Mouse (Mus musculus): ENCODE data around the gene Agmat. TPM values are rescaled to one million over a fixed set of nuclear protein-coding genes. Genes with fewer than 3 reads are reported as not detected.
"Not testable (repeated sequence)": the region's sequence is repeated elsewhere in the genome, so short reads cannot be mapped to it uniquely, and the experiment has no call there.

Agmat gene
- total RNA-seq, 4 experiments from 2014 or later = 1.2 to 3.1 (median 1.8) TPM

DNA sequence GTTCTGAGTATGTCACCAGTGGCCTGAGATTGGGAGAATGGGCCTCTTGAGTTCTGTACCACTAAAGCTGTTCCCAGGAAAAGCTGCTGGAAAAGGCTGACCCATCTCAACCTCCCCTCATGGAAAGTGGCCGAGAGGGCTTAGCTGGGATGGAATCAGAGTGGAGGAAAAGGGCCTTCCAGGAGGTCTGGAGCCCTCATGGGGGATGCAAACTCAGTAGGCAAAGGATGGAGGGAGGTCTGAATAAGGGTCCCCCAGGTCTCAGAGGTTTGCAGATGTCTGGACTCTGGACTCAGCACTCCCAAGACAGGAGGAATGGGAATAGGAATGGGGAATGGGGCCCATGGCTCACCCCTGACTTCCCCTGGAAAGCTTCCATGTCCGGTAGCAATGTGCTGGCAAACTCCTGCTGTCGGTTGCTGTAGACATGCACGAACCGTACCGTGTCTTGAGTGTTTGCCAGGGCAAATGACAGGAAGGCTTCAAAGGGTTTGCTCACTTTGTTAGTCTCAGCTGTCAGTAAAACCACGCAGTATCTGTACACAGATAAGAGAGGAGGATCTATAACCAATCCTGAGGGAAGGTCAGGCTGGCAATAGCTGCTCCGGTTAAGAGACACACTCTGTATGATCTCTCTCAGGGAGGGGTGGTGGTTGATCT is 23.2 kb downstream of the Agmat start:
- DNase-seq (ENCODE audit: low spot score in 2 of 2) = no peak

DNA sequence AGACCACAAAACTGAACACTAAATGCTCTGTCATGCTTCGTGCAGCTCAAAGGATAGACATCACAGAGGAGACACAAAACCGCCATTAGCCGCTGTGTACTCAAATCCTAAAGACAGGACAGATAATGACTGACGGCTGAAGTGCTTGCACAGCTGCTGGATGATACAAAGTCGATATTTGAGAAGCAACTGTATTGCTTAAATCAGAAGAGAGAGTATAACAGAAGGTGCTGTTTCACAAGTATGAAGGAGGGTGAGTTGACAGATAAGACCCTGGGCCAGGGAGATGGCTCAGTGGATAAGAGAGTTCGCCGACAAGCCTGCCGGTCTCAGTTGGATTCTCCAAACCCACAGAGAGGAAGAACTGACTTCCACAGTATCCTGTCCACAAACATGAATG is 25.4 kb downstream of the Agmat start:
- DNase-seq (ENCODE audit: low spot score in 2 of 2) = no peak

DNA sequence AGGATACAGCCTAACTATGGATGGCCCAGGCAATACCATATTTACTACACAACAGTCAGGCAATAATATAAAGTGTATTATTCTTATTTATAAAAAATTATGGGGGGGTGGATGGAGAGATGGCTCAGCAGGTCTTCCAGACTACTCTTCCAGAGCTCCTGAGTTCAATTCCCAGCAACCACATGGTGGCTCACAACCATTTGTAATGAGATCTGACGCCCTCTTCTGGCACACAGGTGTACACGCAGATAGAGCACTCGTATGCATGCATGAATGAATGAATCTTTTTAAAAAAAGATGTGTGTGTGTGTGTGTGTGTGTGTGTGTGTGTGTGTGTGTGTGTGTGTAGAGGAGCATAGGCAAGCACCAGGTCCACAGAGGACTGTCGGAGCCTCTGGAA is 26.5 kb downstream of the Agmat start:
- DNase-seq (ENCODE audit: low spot score in 2 of 2) = not testable (repeated sequence)

DNA sequence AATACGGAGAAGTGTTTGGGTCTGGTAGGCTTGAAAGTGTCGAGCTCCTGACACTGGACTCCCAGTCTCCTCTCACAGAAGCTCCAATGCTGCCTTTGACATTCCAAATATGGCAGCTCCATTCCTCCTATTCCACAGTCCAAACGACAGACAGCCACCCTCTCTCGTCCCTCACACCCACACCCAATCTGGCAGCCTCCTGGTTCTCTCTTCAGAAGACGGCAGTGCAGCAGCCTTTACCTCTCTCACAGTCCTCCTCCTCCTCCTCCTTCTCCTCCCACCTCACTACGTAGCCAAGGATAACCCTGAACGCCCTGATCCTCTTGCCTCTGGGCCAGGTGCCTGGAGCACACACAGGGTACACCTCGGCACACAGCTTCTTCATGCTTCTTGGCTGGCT is 33.4 kb downstream of the Agmat start:
- peak; percentile 34 to 83 for DNase-seq (ENCODE audit: low spot score in 2 of 2)

DNA sequence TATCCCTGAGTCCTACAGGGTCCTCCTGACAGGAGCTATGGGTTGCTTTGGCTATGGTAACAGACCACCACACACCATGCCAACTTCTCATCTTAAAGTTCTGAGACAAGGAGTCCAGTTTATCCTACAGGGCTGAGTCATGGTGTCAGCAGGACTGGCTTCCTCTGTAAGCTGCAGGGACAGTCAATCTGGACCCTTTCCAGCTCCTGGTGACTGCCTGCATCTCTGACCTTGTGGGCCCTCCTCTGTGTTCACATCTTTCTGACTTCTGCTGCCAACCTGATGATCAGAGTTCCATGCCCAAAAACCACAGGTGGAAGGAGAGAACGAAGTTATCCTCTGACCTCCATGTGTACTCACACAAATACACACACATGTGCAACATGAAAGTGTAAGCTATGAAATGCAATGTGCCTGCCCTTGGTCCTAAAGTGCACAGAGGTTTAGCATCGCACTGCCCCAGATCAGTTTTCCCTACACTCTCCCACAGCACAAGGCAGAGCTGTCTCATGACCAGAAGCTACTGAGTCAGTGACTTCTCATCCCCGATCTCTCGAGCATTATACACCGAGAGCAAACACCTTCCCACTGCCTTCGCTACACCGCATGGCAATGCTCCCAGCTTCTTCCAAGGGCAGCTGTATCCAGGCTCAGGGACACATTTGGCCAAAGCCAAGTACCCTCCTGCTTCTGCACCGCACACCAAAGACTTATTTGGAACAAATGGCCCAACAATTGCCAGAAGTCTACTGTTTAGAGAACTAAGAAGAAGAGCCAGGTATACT is 34.9 kb downstream of the Agmat start:
- no peak for DNase-seq (ENCODE audit: low spot score in 2 of 2)

DNA sequence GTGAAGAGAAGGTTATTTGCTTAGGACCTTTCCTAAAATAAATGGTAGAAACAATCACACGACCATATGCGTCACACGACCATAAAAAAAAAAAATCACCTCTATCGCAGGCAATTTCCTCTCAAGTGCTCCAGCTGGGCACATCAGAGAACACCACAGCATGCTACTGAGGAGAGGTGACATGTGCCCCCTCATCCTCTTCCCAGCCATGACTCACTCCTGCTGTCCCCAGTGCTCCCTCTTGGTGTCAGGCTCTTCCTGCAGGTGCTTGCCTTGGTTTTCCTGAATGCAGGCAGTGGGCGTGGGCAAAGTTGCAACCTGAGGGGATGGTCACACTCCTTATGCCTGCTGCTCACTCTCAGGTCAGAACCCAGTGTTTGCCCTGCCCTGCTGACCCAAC is 38.4 kb downstream of the Agmat start:
- DNase-seq (ENCODE audit: low spot score in 2 of 2) = no peak

DNA sequence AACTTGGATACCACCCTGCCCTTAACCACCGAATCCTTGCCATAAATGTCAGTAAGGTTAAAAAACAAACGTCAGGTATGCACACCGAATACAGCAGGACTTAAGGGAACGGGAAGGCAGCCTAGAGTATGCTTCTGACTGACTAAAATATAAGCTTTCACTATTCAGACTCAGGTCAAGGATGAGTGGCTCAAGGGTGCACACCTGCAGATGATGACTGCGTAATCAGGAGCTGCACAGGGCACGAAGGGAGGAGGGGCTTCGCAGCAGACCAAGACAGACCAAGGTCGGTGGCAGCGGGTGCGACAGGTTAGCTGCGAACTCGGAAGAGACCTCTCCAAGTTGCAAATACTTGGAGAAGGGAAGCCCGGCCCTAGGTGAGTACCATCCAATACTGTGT is 39.7 kb downstream of the Agmat start:
- DNase-seq (ENCODE audit: low spot score in 2 of 2) = no peak

DNA sequence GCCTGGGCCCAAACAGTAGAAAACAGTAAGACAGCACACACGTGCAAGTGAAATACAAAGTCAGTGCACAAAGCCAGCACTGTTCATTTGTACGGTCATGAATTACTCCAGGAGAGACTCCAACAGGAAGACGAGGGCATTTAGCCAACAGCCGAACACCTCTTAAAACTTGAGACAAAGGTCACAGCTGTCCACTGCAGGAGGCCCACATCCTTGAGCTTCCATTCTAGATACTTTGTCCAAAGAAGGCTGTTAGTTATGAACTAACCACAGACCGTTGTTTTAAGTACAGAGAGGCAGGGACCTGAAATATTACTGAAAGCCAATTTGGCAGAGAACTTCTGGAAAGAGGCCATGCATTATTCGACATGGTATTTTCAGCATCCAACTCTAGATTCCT is 40.6 kb downstream of the Agmat start:
- DNase-seq (ENCODE audit: low spot score in 2 of 2) = no peak

DNA sequence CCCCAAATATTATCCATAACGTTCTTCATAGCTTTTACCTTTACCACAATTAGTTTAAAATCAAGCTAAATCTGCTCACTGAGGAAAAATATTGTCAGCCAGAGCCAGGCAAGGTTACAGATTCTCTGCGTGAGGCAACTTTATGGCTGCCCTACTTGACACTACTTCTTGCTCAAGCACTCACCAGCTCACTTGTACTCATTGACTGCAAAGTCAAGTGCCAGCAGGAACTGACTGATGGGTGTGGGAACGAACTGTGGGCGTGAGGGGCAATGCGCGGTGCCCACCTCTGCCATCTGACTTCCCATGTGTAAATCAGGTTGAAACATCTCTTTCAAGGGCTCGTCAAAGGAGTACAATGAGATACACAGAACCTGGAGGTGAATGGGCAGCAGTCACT is 41.0 kb downstream of the Agmat start:
- DNase-seq (ENCODE audit: low spot score in 2 of 2) = no peak

DNA sequence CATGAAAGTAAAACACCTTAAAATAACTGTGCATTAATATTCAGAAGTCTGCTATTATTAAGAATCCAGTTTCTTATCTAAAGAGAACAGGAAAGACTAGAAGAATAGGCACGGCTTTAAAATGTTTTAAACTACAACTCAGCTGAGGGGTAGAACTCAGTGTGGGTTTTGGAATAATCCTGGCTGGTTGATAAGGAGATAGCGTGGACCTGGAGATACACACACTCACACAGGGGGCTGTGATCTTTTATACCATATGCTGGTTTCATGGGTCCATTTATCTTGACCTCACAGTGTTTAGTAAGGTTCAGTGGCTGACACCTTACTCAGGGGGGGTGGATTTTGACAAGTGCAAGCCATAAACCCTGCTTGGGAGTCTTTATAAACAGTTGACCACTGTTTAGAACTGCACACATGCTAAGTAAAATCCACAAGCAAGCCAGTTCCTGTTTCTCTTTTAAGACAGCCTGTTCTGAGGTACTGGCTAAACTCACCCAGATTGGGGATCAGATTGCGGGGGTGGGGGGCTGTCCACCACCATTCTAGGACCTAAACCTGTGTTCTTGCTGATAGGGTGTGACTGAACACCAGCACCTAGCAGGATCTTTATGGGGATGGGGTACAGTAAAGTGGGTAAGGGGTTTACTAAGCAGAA is 43.2 kb downstream of the Agmat start:
- DNase-seq (ENCODE audit: low spot score in 2 of 2) = no peak

DNA sequence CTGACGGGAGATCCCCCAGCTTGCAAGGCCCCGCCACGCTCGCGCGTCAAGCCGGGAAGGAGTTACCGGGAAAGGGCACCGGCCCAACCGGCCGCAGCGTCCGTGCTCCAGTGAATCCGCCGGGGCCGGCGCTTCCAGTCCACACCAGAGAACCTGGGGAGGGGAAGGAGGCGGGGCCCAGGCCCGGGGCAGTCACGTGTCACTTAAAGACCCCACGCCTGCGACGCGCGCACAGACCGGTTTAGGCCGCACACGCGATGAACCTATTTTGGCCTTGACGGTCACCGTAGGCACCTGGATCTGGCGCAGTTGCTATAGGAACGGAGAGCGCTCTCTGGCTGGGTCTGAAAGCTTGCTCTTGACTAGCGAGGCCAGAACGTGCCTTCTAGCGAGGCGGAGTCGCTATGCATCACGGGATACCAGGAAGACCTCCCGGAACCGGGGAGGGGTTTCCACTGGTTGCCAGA is 44.1 kb downstream of the Agmat start, which contains the start of gene Dnajc16:
Gene Dnajc16, minus strand, starts transcription at position 408 of the 467 bp plus-strand sequence.
- DNase-seq (ENCODE audit: low spot score in 2 of 2) = peak; percentile 97 to 99

DNA sequence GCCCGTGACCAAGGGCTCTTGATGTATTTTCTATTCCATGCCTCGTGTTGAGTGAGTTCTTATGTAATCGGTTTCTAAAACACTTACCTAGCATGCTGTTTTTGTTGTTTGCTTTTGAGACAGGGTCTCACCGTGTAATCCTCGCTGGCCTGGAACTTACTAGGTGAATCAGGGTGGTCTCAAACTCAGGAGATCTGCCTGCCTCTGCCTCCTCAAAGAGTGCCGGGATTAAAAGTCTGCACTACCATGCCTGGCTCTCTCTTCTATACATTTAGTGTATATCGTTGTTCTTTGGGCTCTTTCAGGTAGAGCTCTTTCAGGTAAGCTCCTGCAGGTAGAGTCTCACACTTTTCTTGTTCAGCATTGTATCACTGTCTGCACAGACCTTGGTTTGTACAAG is 45.0 kb downstream of the Agmat start:
- no peak for DNase-seq (ENCODE audit: low spot score in 2 of 2)

DNA sequence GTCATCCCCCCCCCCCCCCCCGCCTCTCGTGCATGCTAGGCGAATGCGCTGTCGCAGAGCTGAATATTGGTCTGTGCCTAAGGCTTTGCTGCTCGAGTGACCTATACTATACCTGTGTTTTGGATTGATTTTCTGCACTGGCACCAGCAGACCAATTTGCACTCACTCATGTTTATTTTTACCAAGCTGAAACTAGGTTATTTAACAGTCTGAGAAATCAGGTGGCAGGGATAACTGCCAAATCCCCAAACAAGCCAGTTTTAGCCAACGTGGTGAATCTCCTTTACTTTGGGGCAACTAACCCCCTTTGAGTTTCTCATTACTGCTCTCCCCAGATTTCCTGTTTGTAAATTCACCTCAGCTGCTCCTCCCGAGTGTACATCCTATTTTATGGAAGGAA is 45.5 kb downstream of the Agmat start:
- no peak for DNase-seq (ENCODE audit: low spot score in 2 of 2)

DNA sequence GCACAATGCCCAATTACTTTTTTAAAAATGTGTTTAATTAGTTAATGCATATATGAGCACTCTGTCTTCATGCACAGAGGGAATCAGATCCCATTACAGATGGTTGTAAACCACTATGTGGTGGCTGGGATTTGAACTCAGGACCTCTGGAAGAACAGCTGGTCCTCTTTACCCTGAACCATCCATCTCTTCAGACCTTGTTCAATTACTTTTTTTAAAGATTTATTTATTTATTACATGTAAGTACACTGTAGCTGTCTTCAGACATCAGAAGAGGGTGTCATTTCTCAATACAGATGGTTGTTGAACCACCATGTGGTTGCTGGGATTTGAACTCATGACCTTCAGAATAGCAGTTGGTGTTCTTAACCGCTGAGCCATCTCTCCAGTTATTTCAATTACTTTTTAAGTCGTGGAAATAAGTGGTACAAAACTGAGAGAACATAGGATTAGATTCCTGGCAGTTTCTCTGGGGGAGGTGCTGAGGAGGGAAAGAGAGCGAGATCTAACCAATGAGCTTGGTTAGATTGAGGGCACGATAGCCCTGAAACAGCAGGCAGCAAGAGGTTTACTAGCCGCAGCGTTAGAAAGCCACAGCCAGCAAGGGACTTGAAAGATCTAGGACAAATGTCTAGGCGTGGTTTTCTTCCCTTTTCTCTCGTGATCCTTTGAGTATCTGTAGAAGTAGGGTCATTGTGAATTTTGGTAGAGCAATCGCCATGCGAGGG is 46.2 kb downstream of the Agmat start:
- no peak for DNase-seq (ENCODE audit: low spot score in 2 of 2)

DNA sequence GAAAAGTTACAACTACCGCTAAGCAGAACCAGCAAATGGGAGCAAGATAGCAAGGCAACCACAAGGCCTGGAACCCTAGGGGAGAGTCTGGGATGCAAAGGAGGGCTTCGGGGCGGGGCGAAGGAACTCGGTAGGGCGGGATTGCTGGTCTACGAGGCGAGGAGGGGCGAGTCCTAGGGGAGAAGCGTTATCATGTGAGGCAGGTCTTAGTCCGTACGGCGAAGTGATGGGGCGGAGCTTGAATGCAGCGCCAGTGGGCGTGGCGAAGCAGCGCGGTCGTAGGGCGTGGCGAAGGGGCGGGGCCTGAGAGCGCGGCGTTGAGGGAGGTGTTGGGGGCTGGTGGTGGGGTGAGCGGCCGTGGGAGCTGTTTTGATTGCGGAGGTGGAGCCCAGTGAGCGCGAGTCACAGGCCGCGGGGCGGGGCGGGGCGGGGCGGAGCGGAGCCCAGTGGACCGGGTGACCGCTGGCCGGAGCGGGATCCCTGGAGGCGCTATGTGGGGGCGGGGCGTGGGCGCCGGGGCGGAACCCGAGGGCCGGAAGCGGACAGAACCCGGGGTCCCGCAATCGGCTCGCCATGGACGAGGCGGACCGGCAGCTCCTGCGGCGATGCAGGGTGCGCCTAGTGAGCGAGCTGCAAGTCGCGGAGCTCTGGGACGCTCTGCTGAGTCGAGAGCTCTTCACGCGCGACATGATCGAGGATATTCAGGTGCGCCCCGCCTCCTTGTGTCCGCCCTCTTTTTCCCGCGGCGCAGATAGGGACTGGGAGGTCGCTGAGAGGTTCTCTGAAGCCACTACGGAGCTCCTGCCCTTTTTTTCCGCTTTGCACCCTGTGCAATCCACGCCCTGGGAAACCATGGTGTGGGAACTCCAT is 47.0 kb downstream of the Agmat start, which contains the start of gene Casp9:
Gene Casp9, plus strand, starts transcription at position 331 of the 870 bp plus-strand sequence.
- peak; percentile 92 to 93 for DNase-seq (ENCODE audit: low spot score in 2 of 2)

DNA sequence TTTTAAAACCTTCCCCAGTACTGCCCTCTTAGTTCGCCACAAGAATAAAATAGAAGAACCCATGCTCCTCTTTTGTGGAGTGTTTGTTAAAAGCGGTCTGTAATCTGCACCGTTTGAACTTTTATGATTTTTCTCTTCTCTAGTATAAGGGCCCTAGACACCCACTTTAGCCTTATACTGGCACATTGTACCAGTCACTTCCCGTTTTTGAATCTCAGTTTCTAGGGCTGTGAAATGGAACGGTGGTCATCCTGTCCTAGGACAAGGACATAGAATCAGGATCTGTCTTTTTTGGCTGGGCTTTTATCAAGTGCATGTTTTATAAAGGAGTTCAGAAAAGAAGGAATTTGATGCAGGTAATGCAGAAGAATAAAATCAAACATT is 47.7 kb downstream of the Agmat start:
- no peak for DNase-seq (ENCODE audit: low spot score in 2 of 2)

DNA sequence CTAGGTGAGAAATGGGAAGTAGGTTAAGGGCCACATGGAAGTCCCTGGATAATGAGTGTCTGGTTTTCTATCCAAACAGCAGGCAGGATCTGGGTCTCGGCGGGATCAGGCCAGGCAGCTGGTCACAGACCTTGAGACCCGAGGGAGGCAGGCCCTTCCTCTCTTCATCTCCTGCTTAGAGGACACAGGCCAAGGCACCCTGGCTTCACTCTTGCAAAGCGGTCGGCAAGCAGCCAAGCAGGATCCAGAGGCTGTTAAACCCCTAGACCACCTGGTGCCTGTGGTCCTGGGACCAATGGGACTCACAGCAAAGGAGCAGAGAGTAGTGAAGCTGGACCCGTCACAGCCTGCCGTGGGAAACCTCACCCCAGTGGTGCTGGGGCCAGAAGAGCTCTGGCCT is 49.9 kb downstream of the Agmat start:
- no peak for DNase-seq (ENCODE audit: low spot score in 2 of 2)

DNA sequence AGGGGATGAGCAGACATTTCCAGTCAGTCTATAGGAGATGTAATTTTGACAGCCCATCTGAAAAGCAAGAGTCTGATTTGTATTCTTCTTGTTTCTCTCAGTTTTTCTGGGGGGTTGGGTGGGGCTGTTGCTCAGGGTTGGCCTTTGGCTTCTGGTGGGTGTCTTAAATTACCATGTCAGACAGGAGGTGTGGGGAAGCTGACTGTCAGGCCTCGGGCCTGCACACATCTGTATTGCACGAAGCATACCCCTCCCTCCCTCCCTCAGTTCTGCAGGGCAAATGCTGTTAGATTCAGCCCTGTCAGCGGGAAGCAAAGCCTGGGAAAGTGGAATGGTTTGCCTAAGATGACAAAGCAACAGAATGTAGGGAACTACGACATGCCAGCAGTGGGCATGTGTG is 50.5 kb downstream of the Agmat start:
- no peak for DNase-seq (ENCODE audit: low spot score in 2 of 2)

DNA sequence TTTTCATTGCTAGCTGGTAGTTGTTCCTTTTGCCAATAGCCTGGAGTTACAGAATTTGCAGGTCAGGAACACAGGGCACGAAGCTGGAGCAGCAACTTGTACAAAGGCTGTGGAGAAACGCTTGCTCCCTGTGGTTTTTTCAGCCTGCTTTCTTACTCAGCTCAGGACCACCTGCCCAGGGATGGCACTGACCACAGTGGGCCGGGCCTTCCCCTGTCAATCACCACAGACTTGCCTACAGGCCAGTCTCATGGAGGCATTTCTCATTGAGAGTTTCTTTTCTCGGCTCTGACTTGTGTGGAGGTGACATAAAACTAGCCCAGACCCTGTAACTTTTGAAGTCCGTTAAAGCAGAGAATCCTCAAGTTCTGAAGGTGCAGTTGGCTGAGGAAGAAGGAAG is 51.1 kb downstream of the Agmat start:
- no peak for DNase-seq (ENCODE audit: low spot score in 2 of 2)

DNA sequence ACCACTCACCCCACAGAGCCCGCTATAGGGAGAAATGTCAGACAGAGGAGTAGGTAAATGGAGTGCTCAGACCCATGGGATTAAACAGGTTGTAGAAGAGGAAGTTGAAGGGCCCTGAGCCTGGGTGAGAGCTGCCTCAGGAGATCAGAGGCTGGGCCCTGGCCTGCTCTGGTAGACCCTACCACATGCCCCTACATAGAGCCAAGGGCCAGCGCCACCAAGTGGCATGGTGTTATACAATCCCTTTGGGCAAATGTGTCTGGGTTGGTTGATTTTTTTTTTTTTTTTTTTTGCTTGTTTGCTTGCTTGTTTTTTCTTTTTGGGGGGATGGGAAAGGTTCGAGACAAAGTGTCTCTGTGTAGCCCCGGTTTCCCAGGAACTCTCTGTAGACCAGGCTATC is 57.6 kb downstream of the Agmat start:
- no peak for DNase-seq (ENCODE audit: low spot score in 2 of 2)

DNA sequence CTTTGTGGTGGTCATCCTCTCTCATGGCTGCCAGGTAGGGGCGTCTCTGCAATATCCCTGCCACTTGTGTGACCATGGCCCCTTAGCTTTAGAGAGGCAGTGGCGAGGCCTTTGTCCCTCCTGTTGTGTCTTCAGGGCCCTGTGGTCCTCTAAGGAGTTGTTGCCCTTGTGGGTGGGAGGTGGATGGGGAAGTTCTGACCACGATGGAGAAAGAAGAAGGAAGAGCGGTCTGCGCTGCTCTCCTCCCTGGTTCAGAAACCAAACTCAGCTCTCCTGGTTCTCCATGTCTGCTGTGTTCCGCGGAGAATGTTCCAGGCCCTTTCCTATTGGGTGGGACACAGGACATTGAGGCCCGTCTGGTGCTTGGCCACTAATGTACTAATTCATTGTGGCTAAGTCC is 59.4 kb downstream of the Agmat start:
- DNase-seq (ENCODE audit: low spot score in 2 of 2) = no peak
